Mouse (Mus musculus) kidney, adult 9 months (tissue): ENCODE results near the gene Cebpg.
A peak's percentile ranks its signal among the peaks of the same experiment; 100 is the strongest.

Experiments
- DNase-seq: peaks from one replicate; pipeline ENCODE4 v3.0.0; 2022

Gene Cebpg

DNA sequence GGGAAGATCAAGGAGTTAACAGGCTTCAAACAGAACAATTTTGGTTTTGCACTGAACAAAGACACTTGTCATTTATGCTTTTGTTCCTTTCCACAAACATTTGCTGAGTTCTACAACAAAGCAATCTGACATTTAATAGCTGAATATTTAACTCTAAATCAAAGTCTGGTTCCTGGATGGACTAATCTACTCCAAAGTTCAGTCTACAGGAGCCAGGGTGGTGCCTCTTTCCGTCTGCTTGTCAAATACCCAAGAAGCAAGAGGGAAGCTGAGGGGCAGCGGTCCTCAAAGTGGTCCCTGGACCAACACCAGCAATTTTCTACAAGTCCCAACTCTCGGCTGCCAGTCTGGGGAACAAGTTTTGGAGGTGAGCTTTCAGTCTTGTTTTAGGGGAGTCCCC is 3.2 kb downstream of the Cebpg start:
- peak; percentile 56 for DNase-seq

DNA sequence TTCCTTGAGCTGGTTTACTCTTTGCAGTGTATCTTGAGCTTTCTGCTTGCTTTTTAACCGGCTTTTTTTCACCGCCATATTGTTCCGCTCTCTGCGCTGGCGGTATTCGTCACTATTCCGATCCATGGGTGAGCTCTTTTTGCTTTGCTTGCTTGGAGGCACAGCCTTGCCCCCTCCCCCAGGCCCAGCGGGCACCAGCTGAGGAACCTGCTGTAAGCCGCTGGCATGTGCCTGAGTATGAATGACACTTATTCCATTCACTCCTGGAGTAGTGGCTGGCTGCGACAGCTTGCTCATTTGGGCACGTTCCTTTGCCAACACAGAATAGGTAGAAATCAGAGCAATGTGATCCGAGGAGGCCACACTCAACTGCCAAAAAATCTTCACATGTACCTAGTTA is 5.8 kb downstream of the Cebpg start:
- DNase-seq, result no peak

DNA sequence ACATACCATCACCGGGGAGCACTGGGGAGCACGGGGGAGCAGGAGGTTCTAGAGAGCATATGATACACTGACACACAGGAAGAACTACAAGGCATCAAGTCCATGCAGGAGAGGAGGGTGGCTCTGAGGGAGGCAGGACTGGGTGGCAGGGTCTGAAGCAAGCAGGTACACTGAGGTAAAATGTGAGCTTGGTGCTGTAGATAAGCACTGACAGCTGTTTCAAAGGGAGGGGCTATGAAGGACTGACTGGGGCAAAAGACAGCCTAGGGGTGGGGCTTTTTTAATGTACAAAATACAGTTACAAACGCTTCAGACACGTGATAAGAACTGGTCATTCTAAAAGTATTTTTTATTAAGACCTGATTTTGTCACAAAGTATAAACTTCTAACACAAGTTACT is 10.3 kb downstream of the Cebpg start:
- DNase-seq, result no peak

DNA sequence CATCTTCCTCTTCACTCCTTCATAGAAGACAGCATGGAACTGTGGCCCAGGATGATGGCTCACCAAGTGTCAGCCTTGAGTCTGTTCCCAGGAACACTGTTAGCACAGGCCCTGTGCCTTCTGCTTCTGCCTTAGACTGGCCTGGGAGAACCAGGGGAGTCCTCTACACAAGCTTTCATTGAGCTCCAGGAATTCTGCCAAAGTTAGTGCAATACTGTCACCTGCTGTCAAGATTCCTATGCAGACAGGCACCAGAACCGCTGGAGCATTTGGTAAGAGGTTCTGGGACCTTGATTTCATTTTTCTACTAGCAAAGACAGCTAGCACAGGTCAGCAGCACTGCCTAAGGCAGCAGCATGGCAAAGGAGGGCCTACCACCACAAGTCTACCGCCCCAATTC is 11.7 kb downstream of the Cebpg start:
- no peak for DNase-seq

DNA sequence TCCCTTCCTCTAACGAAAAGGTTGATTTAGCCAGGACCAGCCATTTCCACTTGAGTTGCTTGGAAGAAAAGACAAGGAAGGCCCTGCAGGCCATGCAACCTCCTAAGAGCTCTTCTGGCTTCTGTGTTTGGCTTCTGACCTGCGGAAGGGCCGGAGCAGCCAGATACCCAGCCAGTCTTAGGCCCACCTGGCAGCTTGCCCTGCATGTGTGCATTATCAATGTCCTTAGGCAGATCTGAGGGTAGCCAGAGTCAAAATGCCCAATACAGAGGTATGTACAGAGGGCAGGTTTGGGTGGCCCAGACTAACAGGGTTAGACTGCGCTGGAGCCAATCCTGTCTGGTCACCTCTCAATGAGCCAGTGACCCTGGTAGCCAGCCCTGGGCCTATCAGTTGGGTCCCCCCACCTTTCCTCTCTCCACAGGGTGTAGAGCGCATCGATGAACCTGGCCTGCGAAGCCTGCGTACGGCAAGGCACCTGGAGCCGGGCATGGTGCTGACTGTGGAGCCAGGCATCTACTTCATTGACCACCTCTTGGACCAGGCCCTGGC is 13.0 kb downstream of the Cebpg start:
- DNase-seq, result no peak

DNA sequence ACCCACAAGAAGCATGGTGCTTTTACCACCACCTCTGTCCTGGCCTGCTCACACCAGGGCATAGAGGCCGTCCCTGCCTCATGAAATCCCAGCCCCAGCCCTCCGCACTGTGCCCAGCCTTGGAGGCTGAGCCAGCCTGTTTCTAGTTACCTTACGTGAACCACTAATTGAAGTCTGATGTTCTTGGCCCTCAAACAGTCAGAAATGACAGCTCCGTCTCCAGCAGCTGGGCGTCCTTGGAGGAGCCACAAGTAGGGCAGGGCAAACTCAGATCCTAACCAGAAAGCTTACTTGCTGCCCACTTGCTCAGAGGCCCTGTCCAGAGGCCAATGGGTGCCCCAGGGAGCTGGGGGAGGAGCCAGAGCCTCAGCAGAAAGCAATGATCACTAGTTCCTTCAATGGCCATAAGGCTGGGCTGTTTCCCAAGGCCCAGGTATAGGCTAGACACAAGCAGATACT is 13.6 kb downstream of the Cebpg start:
- DNase-seq, result peak; percentile 45

DNA sequence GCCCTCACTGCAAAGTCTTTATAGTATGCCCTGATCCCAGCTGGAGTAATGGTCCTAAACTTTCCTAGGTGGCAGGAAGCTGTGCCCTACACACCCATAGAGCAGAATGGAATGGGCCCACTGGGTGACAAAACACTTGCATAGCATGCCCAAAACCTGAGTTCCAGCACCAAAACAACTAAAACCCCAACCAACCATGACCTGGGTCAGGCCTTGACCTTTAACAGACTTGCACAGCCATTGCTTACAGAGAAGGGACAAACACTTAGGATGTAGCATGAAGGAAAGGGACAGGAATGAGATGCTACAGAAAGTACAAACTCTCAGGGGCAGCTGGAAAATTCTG is 14.2 kb downstream of the Cebpg start:
- no peak for DNase-seq

DNA sequence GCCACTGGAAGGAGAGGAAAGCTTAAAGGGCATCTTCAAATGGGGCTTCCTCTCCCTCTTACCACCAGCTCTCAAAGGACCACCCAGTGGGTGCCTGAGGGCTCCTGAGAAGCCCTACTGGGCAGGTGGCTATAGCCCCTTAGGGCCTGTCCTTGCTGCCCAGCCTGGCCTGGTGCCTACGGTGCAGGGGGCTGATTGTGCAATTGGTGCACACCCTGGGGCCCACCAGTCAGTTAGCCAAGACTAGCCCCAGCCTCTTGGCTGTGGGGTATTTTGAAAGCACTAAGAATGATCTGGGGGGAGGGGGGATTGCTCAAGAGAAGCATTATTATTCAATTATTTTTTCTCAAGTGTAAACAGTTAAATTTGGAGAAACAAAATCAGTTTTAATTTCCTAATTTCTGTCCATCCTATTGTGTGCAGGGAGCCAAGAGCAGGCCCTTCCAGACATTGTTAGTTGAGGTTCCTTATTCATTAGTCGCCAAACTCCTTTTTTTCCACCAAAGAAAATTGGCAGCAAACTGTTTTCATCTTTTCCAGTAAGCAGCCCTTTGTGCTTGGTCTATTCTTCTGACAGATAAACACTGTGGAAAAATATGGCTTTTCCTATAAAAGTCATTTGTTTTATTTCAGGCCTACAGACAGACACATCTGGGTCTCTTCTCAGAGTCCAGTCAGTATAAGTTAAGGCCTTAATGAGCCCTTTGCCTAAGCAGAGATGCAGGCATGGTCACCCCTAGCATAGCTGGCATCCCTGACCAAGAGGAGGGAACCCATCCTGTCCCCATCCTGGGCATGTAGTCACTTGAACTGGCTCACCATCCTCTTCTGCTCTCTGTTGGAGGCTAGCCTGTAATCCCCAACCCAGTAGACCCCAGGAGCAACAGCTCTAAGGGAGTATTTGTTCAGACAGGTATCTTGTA is 14.8 kb downstream of the Cebpg start:
- no peak for DNase-seq

DNA sequence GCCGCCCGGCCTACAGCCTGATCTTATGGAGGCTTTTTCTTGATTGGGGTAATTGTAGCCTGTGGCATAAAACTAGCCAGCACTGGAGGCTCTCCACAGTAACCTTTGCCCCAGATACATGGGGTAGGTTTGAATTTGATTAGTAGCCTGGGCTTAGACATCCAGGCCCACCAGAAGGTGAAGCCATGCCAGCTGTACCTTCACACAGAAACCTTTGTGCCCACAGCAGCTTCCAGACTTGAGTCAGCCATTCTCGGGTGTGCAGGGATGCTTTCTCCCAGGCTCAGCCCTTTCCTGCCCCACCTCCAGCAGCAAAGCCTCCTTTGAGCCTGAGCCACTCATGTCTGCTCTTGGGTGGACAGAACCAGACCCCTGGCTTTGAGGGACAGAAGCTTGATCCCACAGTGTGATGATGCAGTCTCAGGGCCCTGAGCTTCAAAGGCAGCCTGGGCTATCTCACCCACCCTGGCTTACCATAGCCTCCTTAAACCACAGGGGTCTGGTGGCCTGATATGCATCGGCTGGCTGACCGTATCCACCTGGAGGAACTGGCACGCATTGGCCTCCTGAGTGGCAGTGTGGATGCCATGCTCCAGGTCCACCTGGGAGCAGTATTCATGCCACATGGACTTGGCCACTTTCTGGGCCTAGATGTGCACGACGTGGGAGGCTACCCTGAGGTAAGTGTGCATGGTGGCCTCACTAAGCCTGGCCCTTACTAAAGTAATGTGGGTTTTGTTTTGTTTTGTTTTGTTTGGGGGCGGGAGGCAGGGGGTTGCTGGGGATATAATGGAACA is 16.0 kb downstream of the Cebpg start:
- DNase-seq, result no peak

DNA sequence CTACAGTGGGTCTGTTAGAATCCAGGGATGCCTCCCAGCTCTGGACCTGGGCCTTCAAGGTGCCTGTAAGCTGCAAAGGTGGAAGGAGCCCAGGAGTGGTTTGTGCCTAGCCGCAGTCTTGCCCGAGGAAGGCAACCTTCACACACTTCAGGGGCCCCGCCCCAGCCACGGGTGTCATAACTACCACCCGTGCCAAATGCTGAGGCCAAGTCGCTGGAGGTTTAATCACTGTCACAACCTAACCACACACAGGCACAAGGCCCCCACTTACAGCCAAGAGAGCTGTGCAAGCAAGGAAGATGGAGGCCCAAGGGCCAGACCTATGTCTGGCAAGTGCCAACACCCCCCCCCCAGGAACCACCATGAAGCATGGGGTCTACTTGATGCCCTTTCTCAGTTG is 19.0 kb downstream of the Cebpg start:
- DNase-seq, result no peak

DNA sequence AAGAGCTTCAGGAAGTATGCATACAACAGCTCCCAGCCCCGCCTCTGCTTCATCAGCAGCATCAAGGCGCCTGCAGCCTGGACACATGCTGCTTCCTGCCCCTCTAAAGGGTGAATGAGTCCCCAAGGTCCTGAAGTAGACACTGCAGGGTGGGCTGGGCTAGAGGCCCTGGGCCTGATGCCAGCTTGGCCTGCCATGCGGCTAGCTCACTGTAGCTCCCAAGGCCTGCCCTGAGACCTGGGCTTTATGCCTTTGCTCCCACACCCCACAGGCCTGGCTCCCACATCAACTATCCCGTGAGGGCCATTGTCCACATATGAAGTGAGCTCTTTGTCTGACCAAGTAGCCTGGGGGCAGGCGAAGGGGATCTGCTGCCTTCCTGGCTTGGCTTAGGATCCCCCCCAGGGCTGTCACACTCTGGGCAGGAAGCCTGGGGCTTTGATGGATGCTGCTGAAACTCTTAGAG is 20.1 kb downstream of the Cebpg start:
- DNase-seq, result peak; percentile 36

DNA sequence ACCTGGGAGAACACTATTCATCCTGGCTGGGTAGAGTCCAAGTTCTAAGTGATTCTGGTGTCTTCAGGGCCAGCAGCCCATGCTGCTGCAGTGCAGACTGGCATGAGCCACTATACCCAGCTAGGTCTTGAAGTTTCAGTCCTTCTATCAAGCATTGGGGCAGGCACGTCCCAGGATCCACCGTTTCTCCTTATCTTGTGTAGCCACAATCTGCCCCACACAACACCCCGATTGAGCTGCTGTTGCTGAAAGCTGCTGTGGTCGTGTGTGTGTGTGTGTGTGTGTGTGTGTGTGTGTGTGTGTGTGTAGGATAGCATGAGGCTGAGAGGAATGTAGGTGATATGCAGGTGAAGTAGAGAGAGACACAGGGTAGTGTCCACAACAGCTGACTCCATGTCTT is 20.8 kb downstream of the Cebpg start:
- no peak for DNase-seq

DNA sequence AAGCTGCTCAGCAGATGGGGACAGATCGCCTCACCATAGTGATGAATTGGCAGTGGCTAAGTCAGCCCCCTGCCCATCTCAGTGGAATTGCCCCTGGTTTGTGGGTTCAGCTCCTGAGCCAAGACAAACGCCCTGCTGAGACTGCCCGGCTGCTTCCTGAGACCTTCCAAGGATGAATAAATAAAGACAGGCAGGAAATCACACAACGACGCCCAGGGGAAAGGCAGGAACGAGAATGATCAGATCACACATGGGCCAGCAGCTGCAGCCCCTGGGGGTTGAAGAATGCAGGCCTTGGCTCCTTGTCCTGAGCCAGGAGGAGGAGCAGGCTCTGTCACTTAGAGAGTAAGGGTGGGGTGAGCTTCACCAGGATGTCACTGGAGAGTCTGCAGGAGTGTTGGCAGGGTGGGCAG is 21.2 kb downstream of the Cebpg start:
- DNase-seq, result peak; percentile 53

DNA sequence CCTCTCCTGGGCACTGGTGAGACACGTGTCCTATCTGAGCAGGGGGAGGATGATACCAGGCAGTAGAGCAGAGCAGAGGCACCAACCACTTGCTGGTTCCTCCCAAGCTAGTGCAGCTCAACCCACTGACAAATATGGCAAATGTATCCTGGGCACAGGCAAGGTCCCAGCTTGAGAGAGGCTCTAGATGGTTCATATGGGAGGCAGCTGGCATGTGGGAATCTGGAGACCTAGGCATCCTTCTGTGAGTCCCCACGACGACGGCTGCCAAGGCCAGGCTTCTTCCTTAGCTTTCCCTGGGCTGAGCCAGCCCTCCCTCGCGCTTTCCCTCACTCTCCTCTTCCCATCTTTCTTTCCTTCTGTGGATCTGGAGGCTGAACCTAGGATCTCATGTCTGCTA is 25.8 kb downstream of the Cebpg start:
- no peak for DNase-seq

DNA sequence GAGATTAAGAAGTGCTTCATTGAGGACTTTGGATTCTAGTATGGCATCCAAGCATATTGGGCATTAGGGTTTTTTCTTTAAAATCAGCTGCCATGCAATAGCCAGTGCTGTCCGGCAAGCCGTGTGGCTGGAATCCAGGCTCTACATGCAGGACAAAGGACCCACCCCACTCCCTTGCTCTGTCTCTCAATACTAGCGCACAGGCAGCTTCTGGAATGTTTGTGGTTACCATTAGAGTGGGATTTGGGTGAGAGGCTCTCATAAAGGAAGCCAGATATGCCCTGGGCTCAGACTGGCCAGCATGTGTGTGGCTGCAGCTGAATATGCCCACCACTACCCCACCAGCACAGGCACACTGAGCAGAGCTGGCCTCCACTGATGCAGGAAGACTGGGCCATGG is 26.7 kb downstream of the Cebpg start:
- DNase-seq, result no peak

DNA sequence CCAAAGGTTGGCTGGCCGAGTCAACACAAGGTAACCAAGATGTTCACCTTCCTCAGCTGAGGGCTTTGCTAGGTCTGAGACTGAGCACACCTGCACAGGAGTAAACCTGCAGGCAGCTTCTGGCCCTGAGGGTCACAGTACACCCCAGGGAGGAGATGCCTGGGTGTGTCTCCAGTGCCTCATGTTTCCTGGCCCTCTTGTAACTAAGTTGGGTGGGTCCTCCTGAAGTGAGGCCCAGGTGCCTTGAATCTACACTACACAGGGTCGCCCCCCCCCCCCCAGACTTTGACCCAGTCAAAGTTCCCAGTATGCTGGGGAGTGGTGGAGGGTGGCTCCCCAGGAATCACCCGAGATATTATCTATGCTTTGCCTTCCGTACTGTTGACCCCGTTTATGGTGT is 27.1 kb downstream of the Cebpg start:
- DNase-seq, result no peak

DNA sequence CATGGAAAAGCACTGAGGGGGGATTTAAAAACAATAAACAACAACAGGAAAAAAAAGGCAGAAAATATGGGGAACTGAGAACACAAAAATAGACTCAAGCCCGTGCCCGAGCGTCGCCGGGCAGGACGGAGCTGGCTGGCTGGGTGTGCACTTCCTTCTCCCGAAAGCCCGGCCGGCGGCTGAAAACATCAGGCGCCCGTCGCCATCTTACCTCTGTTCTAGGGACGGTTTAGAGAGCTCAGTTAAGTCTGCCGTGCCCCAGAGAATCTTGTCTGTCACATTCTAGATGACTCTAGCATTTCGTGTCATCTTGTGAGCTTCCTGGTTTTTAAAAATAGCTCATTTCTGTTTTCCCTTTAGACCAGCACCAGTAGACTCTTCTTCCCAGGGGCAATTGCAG is 27.8 kb downstream of the Cebpg start:
- DNase-seq, result no peak

DNA sequence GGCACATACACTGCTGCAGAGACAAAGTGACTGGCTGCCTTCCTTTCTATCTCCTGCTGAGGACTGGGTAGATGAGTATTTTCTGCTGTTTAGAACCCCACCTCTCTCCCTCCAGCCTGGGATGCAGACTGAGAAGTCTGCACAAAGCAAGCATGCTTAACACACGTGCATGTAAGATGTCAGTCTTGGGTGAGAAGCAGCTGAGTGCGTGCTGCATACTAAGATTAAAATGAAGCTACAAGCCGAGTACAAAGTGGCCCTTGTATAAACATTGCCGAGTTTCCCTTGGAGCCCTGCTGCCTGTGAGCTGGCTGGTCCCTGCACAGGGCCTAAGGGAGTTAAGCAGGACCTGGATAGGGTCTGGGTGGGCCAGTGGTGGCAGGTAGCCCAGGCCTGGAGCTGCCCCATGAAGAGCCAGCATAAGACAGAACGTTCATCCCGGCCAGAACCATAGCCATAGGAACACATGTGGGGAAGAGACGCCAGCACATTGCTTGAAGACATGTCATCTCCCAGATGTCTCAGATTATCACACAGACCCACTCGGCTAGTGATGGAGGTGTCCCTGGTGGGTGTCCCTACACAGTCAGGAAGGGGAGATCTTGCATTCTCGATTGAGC is 28.5 kb downstream of the Cebpg start:
- no peak for DNase-seq

DNA sequence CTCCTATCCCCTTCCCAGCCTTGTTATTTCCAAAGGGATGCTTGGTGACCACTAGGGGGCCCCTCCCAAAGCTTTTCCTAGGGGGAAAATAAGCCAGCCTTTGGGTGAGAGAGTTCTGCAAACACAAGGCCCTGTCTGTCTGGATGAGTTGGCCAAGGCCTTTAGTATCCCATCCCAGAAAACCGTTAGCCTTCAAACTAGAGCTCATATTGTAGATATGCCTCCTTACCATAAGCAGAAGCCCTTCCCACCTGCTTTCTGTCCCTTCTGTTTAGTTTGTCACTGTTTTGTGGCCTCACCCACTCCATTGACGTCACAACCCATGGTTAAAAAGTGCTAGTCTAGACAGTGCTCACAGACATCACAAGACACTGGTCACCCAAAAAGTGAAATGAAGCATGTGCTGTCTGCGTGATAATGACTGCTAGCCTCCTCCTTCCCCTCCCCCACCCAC is 29.5 kb downstream of the Cebpg start:
- peak; percentile 58 for DNase-seq

DNA sequence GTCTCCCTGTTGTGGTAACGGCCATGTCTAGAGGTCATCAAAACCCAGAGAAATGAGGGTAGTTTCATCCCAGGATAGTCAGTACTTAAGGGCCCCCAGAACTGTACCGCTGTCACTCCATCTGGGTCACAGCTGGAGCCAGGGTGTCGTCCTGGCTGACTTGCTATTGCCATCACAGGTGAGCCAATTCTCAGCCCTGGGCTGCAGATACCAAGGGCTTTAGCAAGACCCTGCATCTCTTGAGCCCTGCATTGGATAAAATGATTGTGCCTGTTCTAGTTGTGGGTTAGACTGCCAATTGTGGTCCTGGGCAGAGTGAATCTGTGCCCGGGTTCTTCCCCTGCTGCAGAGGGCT is 30.1 kb downstream of the Cebpg start:
- DNase-seq, result no peak

DNA sequence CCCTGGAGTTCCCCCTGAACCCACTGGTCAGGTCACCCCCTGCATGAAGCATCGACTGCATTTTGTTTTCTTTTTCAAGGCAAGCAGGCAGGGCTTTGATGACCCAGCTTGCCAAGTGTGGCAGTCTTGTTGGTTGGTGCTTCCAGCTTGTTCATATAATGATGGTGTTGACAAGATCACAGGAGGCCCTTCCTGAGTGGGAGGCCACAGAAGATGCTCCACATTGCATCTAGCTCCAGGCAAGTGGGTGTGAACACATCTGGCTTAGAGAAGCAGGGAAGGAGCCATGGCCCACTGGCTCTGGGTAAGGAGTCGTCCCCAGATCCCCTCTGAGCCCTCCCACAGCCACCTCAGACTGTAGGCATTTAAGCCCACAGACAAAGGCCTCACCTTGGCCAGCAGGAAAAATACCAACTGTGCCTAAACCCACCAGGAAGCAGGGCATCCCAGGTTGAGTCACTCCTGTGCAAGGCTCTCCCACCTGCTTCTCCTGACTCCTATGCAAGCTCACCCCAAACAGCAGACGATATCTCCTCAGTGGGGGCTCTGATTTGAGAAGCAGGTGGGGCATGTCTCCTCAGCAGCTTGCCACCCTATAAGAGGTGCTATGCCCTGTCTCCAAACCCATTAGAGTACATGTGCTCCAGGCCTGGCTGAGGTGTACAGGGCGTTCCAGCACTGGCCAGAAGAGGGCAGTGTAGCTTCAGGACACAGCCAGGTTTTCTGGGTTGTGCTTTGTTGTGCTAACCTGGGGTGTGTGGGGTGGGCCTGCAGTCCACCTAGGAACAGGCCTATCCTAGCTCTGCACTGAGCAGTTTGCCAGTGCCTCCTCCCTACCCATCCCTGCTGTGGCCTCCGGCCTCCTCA is 30.7 kb downstream of the Cebpg start:
- DNase-seq, result peak; percentile 82

DNA sequence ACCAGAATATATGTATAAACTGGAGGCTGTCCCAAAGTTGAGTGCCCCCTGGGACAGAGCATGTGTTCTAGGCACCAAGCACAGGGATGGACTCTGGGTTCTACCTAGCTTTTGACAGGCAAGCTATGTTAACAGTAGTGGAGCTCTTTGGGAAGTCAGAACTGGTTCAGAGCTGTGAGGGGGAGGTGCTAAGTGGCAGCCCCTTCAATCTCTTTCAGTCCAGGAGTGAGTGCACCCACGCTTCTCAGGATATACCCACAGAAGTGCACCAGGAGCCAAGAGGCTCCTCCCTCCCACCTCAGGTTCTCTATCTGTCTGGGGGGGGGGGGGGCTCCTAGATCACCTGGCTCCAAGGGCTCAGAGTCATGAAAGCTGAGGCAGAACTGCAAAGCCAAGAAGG is 31.9 kb downstream of the Cebpg start:
- no peak for DNase-seq
